Mouse (Mus musculus) megakaryocyte, embryonic 14.5 days (primary cell): ENCODE measurements around the gene 4930583I09Rik. TPM values are rescaled to one million over a fixed set of nuclear protein-coding genes. Genes with fewer than 3 reads are reported as not detected.

Experiments used
- H3K27me3 ChIP-seq: replicated peaks from 2 replicates; pipeline ENCODE3; 2012; ENCODE audit warnings: inconsistent platforms
- H3K36me3 ChIP-seq: replicated peaks from 2 replicates; pipeline ENCODE3; 2012; ENCODE audit warnings: low read length, inconsistent platforms, mixed read lengths
- H3K4me1 ChIP-seq: 2 replicates; pipeline ENCODE4 v1.6.1; 2012; ENCODE audit warnings: inconsistent platforms
- H3K4me3 ChIP-seq: replicated peaks from 2 replicates; pipeline ENCODE3; 2012; ENCODE audit warnings: moderate library complexity, mild to moderate bottlenecking, inconsistent platforms
- H3K9me3 ChIP-seq: 2 replicates; pipeline ENCODE4 v1.6.1; 2012; ENCODE audit warnings: inconsistent platforms
- FLI1 ChIP-seq: IDR thresholded peaks from 2 replicates; pipeline ENCODE4 v1.6.1; 2012; ENCODE audit warnings: low read length, inconsistent platforms, mixed read lengths
- GATA1 ChIP-seq: IDR thresholded peaks from 3 replicates; pipeline ENCODE4 v1.6.1; 2012; ENCODE audit warnings: mixed read lengths, low read length, inconsistent platforms, borderline replicate concordance
- polyA plus RNA-seq: library from polyadenylated mRNA; stranded (reverse); fragments of >175 nt; gene quantifications from 2 replicates; pipeline ENCODE4 v1.2.3, GENCODE M21; 2012; ENCODE audit warnings: low replicate concordance; ENCODE audit not compliant: insufficient read depth

4930583I09Rik gene
- polyA plus RNA-seq, 1 experiment: not detected

DNA sequence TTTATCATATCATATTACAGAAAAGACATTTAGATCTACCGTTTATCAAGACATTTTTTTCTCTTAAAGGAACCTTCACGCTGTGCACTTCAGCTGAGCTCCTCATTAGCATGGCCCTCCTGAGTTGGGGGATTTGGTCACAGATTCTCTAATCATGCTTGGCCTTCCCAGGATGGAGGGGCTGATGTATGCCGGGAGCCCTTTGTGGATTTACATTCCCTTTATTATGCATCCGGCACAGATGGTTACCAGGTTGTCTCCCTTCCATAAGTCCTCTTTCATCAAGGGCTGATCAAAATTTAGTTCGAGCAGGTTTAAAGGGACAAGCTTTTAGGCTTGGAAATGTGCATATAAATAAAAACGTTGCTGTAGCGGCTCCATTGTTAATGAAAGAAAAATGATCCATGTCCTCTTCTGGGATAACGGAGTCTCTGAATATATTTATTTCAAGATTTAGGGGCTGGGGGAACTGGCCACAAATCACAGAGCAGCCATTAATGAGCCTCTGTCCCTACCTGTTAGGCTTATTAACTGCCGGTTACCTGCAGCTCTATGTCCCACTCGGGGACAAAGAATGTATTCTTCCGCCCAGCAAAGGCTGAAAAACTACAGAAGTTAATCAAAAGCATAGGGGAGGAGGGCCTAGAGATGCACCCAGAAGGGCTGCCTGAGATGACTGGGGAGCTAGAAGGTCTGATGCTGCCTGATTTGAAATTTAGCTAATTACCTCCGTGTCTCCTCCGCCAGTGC is 31.3 kb downstream of the 4930583I09Rik start:
- TF ChIP-seq FLI1: no peak
- no peak for TF ChIP-seq GATA1
- Histone ChIP-seq H3K4me3 (no peak overlapping the region), H3K36me3 (no peaks in the 10 kb centered on the region), H3K9me3 (peaks cover 43% of the 10 kb centered on the region), H3K27me3 (peaks cover 10% of the 10 kb centered on the region), H3K4me1 (no peaks in the 10 kb centered on the region)

DNA sequence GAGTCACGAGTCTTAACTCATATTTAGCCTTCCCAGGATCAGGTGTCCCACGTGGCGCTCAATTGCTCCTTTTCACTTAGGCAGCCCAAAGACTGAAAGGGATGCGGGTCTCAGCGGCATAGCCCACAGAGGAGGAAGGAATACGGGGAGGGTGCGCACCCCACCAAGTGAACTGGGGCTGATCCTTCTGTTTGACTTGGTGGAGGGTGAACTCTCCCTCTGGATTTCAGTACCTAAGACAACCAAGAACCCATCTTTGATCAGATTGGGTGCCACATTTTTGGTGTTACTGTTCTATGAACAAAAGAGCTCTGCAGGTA is 33.0 kb downstream of the 4930583I09Rik start:
- TF ChIP-seq FLI1 (no peak), GATA1 (no peak)
- H3K27me3 ChIP-seq: peaks cover 10% of the 10 kb centered on the region
- H3K4me1 ChIP-seq: no peaks in the 10 kb centered on the region
- H3K4me3 ChIP-seq: no peak overlapping the region
- H3K9me3 ChIP-seq: peaks cover 50% of the 10 kb centered on the region
- H3K36me3 ChIP-seq: no peaks in the 10 kb centered on the region

DNA sequence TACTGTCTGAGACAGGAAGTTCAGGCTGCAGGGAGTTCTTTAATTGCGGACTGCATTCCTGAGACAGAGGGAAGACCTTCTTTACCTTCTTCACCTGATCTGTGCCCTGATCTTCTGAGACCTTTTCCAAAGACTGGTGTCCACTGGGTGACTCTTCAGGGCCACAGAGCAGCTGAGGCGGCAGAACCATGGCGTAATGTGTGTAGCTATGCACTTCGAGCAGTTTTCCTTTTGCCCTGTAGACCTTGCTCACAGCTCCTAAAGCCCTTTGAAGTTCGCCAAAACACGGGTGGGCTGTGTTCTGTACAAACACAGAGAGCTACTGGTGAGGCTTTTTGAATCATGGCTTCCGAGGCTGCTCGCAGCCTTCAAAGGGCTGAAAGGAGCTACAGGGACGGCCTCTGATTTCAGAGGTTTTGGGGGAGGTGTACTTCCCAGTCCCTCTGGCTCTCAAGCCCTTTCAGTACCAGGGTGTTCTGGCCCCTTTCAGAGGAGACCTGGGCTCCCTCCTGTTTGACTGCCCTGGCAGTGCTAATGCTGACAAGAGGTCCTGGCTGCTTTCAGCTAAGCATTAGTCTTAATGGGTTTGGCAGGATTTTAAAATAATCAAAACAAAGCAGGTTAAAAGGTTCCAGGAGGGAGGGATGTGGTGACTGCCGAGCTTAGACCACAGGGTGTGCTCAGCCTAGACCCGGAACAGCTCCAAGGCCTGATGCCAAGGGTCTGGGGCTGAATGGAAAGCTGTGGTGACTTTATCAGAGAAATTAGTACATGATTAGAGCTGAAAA is 33.5 kb downstream of the 4930583I09Rik start:
- H3K27me3 ChIP-seq: peaks cover 10% of the 10 kb centered on the region
- no peak for TF ChIP-seq GATA1
- no peak for TF ChIP-seq FLI1
- H3K36me3 ChIP-seq: no peaks in the 10 kb centered on the region
- H3K4me1 ChIP-seq: no peaks in the 10 kb centered on the region
- H3K4me3 ChIP-seq: no peak overlapping the region
- H3K9me3 ChIP-seq: peaks cover 54% of the 10 kb centered on the region

DNA sequence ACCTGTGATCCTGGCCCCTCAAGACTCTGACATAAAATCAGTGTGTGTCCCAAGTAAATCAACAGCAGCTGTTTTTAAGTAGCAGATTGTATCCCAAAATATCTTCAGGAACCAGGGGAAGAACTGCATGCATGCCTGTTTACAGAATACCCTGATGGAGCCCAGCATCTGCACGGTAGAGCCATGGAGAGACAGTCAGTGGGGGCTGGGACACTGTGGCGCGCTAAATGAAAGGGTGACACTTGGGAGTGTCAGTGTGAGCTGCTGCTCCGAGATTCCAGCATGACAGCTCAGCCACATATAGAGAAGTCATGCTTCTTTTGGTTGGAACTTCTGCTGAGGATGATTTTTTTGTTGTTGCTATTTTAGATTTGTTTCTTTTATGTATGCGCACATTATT is 43.2 kb downstream of the 4930583I09Rik start:
- Histone ChIP-seq H3K27me3 (peaks cover 4% of the 10 kb centered on the region), H3K9me3 (0 out of 2 replicates have a peak, but pooled peaks cover 2% of the 10 kb centered on the region), H3K4me1 (peaks cover 4% of the 10 kb centered on the region; the same call in 1 of the 2 replicates), H3K4me3 (no peak overlapping the region), H3K36me3 (no peaks in the 10 kb centered on the region)
- no peak for TF ChIP-seq FLI1
- no peak for TF ChIP-seq GATA1

DNA sequence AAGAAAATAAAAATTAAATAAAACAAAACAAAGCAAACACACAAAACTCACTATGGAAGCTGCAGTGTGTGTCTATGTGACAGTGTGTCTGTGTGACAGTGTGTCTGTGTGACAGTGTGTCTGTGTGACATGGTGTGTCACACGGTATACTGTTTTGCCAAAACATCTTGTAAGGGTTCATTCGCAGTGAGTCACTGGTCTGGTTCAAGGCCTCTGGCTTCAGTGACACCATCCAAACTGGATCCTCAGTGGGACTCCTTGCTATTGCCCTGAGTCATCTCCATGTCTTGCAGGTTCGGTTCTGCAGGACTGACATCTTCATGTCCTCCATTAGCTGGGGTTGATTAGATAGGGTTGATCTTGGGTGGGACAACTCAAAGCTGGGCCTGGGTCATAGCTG is 43.8 kb downstream of the 4930583I09Rik start:
- Histone ChIP-seq H3K4me1 (peaks cover 8% of the 10 kb centered on the region; the same call in 1 of the 2 replicates), H3K4me3 (no peak overlapping the region), H3K9me3 (no peaks in the 10 kb centered on the region), H3K36me3 (no peaks in the 10 kb centered on the region), H3K27me3 (peaks cover 4% of the 10 kb centered on the region)
- TF ChIP-seq GATA1 (no peak), FLI1 (no peak)

DNA sequence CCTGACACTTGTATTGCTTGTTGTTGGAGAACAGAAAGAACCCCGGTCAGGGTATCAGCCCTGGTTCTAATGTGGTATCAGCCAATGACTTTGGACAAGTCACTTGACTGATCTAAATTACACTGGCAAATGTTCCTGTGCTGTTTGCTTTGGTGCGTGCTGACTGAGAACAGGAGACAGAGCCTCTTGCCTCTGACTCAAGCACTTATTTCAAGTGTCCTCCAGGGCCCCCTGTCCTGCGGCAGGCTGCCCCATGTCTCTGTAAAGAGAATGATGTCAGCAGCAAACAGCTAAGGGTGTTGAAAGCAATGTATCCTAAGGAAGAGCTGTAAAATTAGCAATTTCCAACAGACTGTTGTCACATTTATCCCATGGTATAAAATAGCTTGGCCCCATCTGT is 46.7 kb downstream of the 4930583I09Rik start:
- Histone ChIP-seq H3K9me3 (0 out of 2 replicates have a peak, but pooled peaks cover 6% of the 10 kb centered on the region), H3K4me1 (peaks cover 8% of the 10 kb centered on the region; the same call in 1 of the 2 replicates), H3K27me3 (peaks cover 4% of the 10 kb centered on the region), H3K4me3 (no peak overlapping the region), H3K36me3 (no peaks in the 10 kb centered on the region)
- TF ChIP-seq GATA1: no peak
- TF ChIP-seq FLI1: no peak

DNA sequence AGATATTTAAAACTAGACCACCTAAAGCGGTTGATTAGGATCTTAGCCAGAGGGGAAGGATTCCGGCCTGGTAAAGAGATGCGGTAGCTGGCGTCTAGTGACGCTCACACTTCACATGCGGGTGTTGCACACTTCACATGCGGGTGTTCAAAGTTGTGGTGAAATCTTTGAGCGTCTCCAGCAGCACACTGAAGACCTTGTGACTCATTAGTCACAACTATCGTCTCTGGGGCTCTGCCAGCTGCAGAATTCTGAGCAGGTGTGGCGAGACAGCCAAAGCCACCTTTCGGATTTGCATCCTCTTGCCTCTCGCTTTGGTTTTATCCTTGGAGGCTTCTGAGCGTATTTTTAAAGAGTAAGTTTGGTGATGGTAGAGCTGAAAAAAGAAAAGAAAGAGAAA is 47.6 kb downstream of the 4930583I09Rik start:
- Histone ChIP-seq H3K36me3 (no peaks in the 10 kb centered on the region), H3K9me3 (0 out of 2 replicates have a peak, but pooled peaks cover 6% of the 10 kb centered on the region), H3K27me3 (peaks cover 4% of the 10 kb centered on the region), H3K4me1 (peaks cover 8% of the 10 kb centered on the region; the same call in 1 of the 2 replicates), H3K4me3 (no peak overlapping the region)
- TF ChIP-seq GATA1 (no peak), FLI1 (no peak)

DNA sequence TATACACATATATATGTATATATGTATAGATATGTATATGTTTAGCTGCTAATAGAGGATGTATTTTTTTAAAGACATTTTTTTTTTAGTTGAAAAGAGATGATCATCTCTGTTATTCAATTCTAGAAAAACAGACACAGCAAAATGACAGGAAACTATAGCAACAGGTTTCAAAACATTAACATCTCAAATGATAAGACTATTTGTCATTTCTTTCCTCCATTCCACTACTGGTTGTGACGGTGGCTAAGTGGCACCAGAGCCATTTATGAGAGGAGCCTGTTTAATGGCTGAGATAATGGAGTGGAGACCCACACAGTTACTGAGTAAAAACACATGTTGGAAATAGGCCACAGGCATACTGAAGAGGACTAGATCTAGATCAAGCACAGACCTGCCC is 49.9 kb downstream of the 4930583I09Rik start:
- peaks cover 8% of the 10 kb centered on the region; the same call in 1 of the 2 replicates for H3K4me1 ChIP-seq
- no peak overlapping the region for H3K4me3 ChIP-seq
- TF ChIP-seq GATA1 (no peak), FLI1 (no peak)
- peaks cover 7% of the 10 kb centered on the region for H3K27me3 ChIP-seq
- no peaks in the 10 kb centered on the region for H3K36me3 ChIP-seq
- H3K9me3 ChIP-seq: 0 out of 2 replicates have a peak, but pooled peaks cover 6% of the 10 kb centered on the region

Other genes with a start within 250 kb of the 4930583I09Rik start
- gene Man2a1, start 235.3 kb downstream of the 4930583I09Rik start, polyA plus RNA-seq: 1.1 and 1.2 TPM in 2 replicates